Mouse (Mus musculus) heart, postnatal 36 days (tissue): ENCODE data around the gene Ankk1. TPM values are rescaled to one million over a fixed set of nuclear protein-coding genes. Genes with fewer than 3 reads are reported as not detected.

ENCODE experiments used
- total RNA-seq, 2 experiments: library from RNA; stranded (reverse); gene quantifications; 2 replicates each; pipeline ENCODE4 v1.2.3; 2021

Ankk1 gene
- total RNA-seq, 2 experiments from 2014 or later, result not detected

Other genes starting within 250 kb of the Ankk1 start
- gene Gm4894, start 176.5 kb downstream of the Ankk1 start, total RNA-seq, result not detected
- 1 to 10 TPM in 1 of 2 experiments, under 1 TPM in 1; 0.81 to 1.1 TPM for gene Drd2, start 86.4 kb downstream of the Ankk1 start, total RNA-seq
- gene Ttc12, start 59.2 kb upstream of the Ankk1 start, total RNA-seq, result 10 to 100 TPM in 1 of 2 experiments, 1 to 10 TPM in 1; 9.9 to 12.3 TPM